Mouse (Mus musculus) MEL (cell line): Measurements from ENCODE around the gene Osbpl3. TPM values are rescaled to one million over a fixed set of nuclear protein-coding genes. Genes with fewer than 3 reads are reported as not detected.

Experiments
- DNase-seq: peaks from one replicate; pipeline ENCODE4 v3.0.0; 2011; ENCODE audit warnings: low read depth, low spot score
- H3K27ac ChIP-seq: 2 replicates; pipeline ENCODE4 v1.5.1; 2012; ENCODE audit warnings: low read depth, mild to moderate bottlenecking, control low read depth, low read length, moderate library complexity; ENCODE audit not compliant: control insufficient read depth
- H3K27me3 ChIP-seq, 2 experiments: fragments of 150-350 bp in 1 of 2; sonication (generic) in 1 of 2; 2 replicates each; pipeline ENCODE4 v1.6.1; 2012; ENCODE audit warnings: low read length in 2 of 2, mild to moderate bottlenecking in 2 of 2, improper control_type of control experiment in 1 of 2, moderate library complexity in 1 of 2; ENCODE audit not compliant: insufficient read depth in 2 of 2, control insufficient read depth in 1 of 2
- H3K36me3 ChIP-seq, 2 experiments: 2 replicates each; pipeline ENCODE4 v1.6.1; 2012 to 2014; ENCODE audit warnings: low read length in 2 of 2, improper control_type of control experiment in 1 of 2, inconsistent platforms in 1 of 2, mild to moderate bottlenecking in 1 of 2; ENCODE audit not compliant: insufficient read depth in 2 of 2, control insufficient read depth in 1 of 2
- H3K4me1 ChIP-seq, 2 experiments: fragments of 150-350 bp in 1 of 2; sonication (generic) in 1 of 2; 2 replicates each; pipeline ENCODE4 v1.6.1; 2012; ENCODE audit warnings: low read length in 2 of 2, improper control_type of control experiment in 1 of 2, mild to moderate bottlenecking in 1 of 2; ENCODE audit not compliant: insufficient read depth in 2 of 2, control insufficient read depth in 1 of 2
- H3K4me3 ChIP-seq, 2 experiments: fragments of 150-350 bp in 1 of 2; sonication (generic) in 1 of 2; 2 replicates each; pipeline ENCODE4 v1.5.1; 2012; ENCODE audit warnings: low read depth in 2 of 2, low read length in 2 of 2, mild to moderate bottlenecking in 2 of 2, moderate library complexity in 2 of 2, control low read depth in 1 of 2, improper control_type of control experiment in 1 of 2; ENCODE audit not compliant: control insufficient read depth in 1 of 2, insufficient read depth in 1 of 2
- H3K79me2 ChIP-seq: 2 replicates; pipeline ENCODE4 v1.6.1; 2012; ENCODE audit warnings: mild to moderate bottlenecking, low read length, moderate library complexity; ENCODE audit not compliant: control insufficient read depth, poor library complexity, insufficient read depth
- H3K9ac ChIP-seq: 2 replicates; pipeline ENCODE4 v1.6.1; 2012; ENCODE audit warnings: low read depth, mild to moderate bottlenecking, control low read depth, low read length, moderate library complexity; ENCODE audit not compliant: control insufficient read depth, poor library complexity, severe bottlenecking
- H3K9me3 ChIP-seq: fragments of 150-350 bp; sonication (generic); replicated peaks from 2 replicates; pipeline ENCODE4 v1.6.1; 2012; ENCODE audit warnings: mild to moderate bottlenecking, low read length, improper control_type of control experiment, moderate library complexity; ENCODE audit not compliant: insufficient read depth
- EP300 ChIP-seq, 2 experiments: IDR thresholded peaks; 2 replicates each; pipeline ENCODE4 v1.6.1; 2011; ENCODE audit warnings: improper control_type of control experiment in 2 of 2, low read length in 2 of 2, low read depth in 1 of 2, mild to moderate bottlenecking in 1 of 2
- GABPA ChIP-seq: IDR thresholded peaks from 2 replicates; pipeline ENCODE4 v1.6.1; 2012; ENCODE audit warnings: low read depth, mild to moderate bottlenecking, inconsistent platforms, low read length, improper control_type of control experiment, moderate library complexity
- KAT2A ChIP-seq: conservative IDR thresholded peaks from 2 replicates; pipeline ENCODE4 v1.6.1; 2012; ENCODE audit warnings: low read depth, low read length, improper control_type of control experiment, inconsistent platforms
- MAX ChIP-seq: IDR thresholded peaks from 2 replicates; pipeline ENCODE4 v1.6.1; 2011; ENCODE audit warnings: low read length, improper control_type of control experiment
- MYB ChIP-seq: IDR thresholded peaks from 2 replicates; pipeline ENCODE4 v1.6.1; 2011; ENCODE audit warnings: mild to moderate bottlenecking, low read depth, low read length, improper control_type of control experiment
- NELFE ChIP-seq: IDR thresholded peaks from 2 replicates; pipeline ENCODE4 v1.6.1; 2011; ENCODE audit warnings: low read depth, low read length, improper control_type of control experiment
- POLR2AphosphoS5 ChIP-seq: IDR thresholded peaks from 2 replicates; pipeline ENCODE4 v1.6.1; 2012; ENCODE audit warnings: low read depth, borderline replicate concordance, mild to moderate bottlenecking, inconsistent platforms, low read length, moderate library complexity, mixed read lengths
- RCOR1 ChIP-seq: IDR thresholded peaks from 2 replicates; pipeline ENCODE4 v1.6.1; 2012; ENCODE audit warnings: low read depth, mild to moderate bottlenecking, inconsistent platforms, low read length, improper control_type of control experiment
- SMC3 ChIP-seq: IDR thresholded peaks from 2 replicates; pipeline ENCODE4 v1.6.1; 2011; ENCODE audit warnings: low read depth, low read length, improper control_type of control experiment
- USF1 ChIP-seq: IDR thresholded peaks from 2 replicates; pipeline ENCODE4 v1.6.1; 2014; ENCODE audit warnings: low read depth, mild to moderate bottlenecking, inconsistent platforms, low read length, improper control_type of control experiment, moderate library complexity
- ZC3H11A ChIP-seq: IDR thresholded peaks from 2 replicates; pipeline ENCODE4 v1.6.1; 2012; ENCODE audit warnings: low read depth, mild to moderate bottlenecking, inconsistent platforms, low read length, improper control_type of control experiment
- ZKSCAN1 ChIP-seq: IDR thresholded peaks from 2 replicates; pipeline ENCODE4 v1.6.1; 2012; ENCODE audit warnings: low read depth, mild to moderate bottlenecking, inconsistent platforms, low read length, improper control_type of control experiment, moderate library complexity
- ZMIZ1 ChIP-seq: IDR thresholded peaks from 2 replicates; pipeline ENCODE4 v1.6.1; 2012; ENCODE audit warnings: low read depth, mild to moderate bottlenecking, inconsistent platforms, low read length, improper control_type of control experiment, moderate library complexity
- ZNF384 ChIP-seq: IDR thresholded peaks from 2 replicates; pipeline ENCODE4 v1.6.1; 2012; ENCODE audit warnings: low read depth, mild to moderate bottlenecking, inconsistent platforms, low read length, improper control_type of control experiment
- polyA plus RNA-seq, 2 experiments: library from polyadenylated mRNA; stranded (reverse) in 1 of 2; unstranded in 1 of 2; fragments of >175 nt in 1 of 2; fragments of >200 nt in 1 of 2; gene quantifications; 2 replicates each; pipeline versions ENCODE4 v1.2.1 to v1.2.4; 2012; ENCODE audit warnings: low replicate concordance in 2 of 2, low read depth in 1 of 2; ENCODE audit not compliant: insufficient read length in 2 of 2, insufficient read depth in 1 of 2, missing spikeins in 1 of 2
- total RNA-seq: library from RNA; depleted of rRNA; stranded (reverse); fragments of 300-350 nt; gene quantifications from 2 replicates; pipeline ENCODE4 v1.2.3, GENCODE M21; 2012

Gene Osbpl3
- total and polyA plus RNA-seq, 3 experiments: 4.9 to 5.6 TPM; not detected in 1

- no peak overlapping the region for H3K9ac ChIP-seq
- no peak overlapping the region for H3K4me3 ChIP-seq
- TF ChIP-seq RCOR1: no peak
- no peak for TF ChIP-seq MAX
- TF ChIP-seq ZMIZ1: no peak
- no peak for TF ChIP-seq EP300 (IDR thresholded peaks at IDR 0.05; ENCODE audit: low read depth in 1 of 2, low read length in 2 of 2)
- TF ChIP-seq, all 39 proteins: peak for 0
- Histone ChIP-seq H3K4me1 (no peaks in the 10 kb centered on the region), H3K79me2 (no peaks in the 10 kb centered on the region), H3K27me3 (no peaks in the 10 kb centered on the region), H3K27ac (no peak overlapping the region), H3K9me3 (no peaks in the 10 kb centered on the region), H3K36me3 (no peaks in the 10 kb centered on the region)
- DNase-seq: no peak
Observed at GRCm38 (mm10) chr6:50363385-50363784, 92.6 kb downstream of the Osbpl3 start.

- Histone ChIP-seq H3K9me3 (no peaks in the 10 kb centered on the region), H3K4me3 (no peak overlapping the region), H3K27ac (no peak overlapping the region)
- TF ChIP-seq ZMIZ1 (no peak), KAT2A (no peak), ZC3H11A (no peak), GABPA (no peak), POLR2AphosphoS5 (no peak), USF1 (no peak), MAX (no peak), ZNF384 (no peak)
- TF ChIP-seq, all 39 proteins: peak for 0
- DNase-seq: peak; percentile 20
- Histone ChIP-seq H3K36me3 (no peaks in the 10 kb centered on the region), H3K9ac (no peak overlapping the region), H3K79me2 (no peaks in the 10 kb centered on the region), H3K4me1 (no peaks in the 10 kb centered on the region), H3K27me3 (no peaks in the 10 kb centered on the region)
Observed at GRCm38 (mm10) chr6:50362704-50363261, 93.2 kb downstream of the Osbpl3 start.

- Histone ChIP-seq H3K4me1 (no peaks in the 10 kb centered on the region), H3K4me3 (no peak overlapping the region)
- TF ChIP-seq NELFE (no peak), MAX (no peak), MYB (no peak), USF1 (no peak), SMC3 (no peak), ZKSCAN1 (no peak)
Observed at GRCm38 (mm10) chr6:50362196-50362595, 93.8 kb downstream of the Osbpl3 start.

More at GRCm38 (mm10) chr6:50362196-50362595, 93.8 kb downstream of the Osbpl3 start:
- Histone ChIP-seq H3K9ac (no peak overlapping the region), H3K27me3 (no peaks in the 10 kb centered on the region), H3K36me3 (no peaks in the 10 kb centered on the region), H3K79me2 (no peaks in the 10 kb centered on the region), H3K9me3 (no peaks in the 10 kb centered on the region), H3K27ac (no peak overlapping the region)
- DNase-seq: no peak
